Mouse (Mus musculus) neural tube, postnatal 0 days (tissue): ENCODE measurements around the gene Ccser1. TPM values are rescaled to one million over a fixed set of nuclear protein-coding genes. Genes with fewer than 3 reads are reported as not detected.

ENCODE experiments used
- polyA plus RNA-seq: library from polyadenylated mRNA; unstranded; fragments of >200 nt; fragmentation: Nextera tagmentation; extraction: Ambion mirVana; gene quantifications from 2 replicates; pipeline ENCODE4 v1.2.1, GENCODE M21; 2015

Ccser1 gene
- polyA plus RNA-seq: 12.6 and 15.1 TPM in 2 replicates

DNA sequence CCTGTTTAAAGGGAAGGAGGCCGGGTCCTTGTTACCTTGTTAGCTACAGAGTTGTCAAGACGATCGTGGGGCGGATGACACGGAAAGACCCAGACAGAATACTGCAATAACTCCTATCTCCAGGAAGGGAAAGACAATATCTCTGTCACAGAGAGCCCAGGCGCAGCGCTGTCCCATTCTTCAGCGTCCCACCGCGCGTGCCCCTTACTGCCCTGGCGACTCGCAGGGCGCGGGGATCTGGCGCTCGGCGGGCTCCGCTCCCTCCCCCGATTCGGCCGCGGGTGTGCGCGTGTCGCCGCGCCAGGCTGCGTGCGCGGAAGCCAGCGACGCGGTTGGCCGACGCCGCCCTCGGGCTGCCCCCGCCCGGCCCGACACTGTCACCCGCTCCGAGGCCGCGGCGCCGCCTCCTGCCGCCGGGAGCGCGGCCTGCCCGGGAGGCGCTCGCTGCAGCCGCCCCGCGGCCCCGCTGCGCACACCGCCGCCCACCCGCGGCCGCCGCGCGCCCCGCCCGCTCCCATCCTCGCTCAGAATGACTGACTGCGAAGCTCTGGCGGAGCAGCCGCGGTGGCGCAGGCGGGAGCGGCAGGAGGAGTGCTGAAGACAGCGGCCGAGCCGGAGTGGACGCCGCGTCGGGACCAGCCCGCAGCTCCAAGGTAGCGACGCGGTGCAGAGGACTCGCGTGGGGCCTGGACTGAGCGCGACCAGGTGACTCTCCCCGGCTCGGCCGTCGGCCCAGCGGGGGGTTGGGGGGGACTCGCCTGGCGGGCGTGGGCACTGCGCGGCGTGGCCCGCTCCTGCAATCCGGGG is at the start of gene Ccser1:
TSS of gene Ccser1 (plus strand) at position 376 of the 807 bp plus-strand sequence.

